Mouse (Mus musculus) kidney, postnatal 36 days (tissue): ENCODE data around the gene Cdh11.
"Not testable (repeated sequence)": the region's sequence is repeated elsewhere in the genome, so short reads cannot be mapped to it uniquely, and the experiment has no call there.

Experiments used
- DNase-seq, 2 experiments: peaks; one replicate each; pipeline ENCODE4 v3.0.0; 2021 to 2022; ENCODE audit warnings: mixed read lengths in 2 of 2

Cdh11 gene

GRCm38 (mm10) chr8:102705376-102705905 lies 80.0 kb downstream of the Cdh11 start:
- no peak for DNase-seq

- no peak for DNase-seq
These were observed 85.2 kb downstream of the Cdh11 start for GRCm38 (mm10) chr8:102700245-102700644.

DNA sequence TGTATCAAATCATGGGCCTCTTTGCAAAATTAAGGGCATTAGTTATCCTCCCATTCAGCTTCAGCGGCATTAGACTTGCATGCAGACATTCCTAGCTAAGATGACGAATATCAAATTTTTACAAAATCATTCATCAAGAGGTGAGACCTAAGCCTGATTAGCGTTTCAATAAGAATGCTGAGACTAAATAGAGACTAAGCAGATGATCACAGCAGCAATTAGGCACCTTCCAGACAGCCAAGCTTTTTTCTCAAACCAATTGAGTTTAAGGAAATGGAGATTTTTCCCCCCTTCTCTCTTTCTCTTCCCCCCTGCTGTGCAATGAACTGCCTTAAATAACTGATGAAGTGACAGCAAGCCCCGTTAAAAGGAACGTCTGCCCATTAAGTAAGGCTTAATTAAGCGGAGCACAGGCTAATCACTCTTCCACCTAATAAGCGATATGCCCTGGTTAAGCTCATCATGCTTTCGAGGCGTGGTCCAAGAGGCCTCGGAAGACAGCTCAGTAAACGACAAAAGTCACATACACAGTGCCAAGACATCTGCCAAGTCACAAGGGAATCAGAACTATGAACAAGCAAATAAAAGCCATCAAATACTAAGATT lies 87.1 kb downstream of the Cdh11 start:
- DNase-seq: no peak

- no peak for DNase-seq
These were observed 92.0 kb downstream of the Cdh11 start for GRCm38 (mm10) chr8:102693465-102693864.

- not testable (repeated sequence) for DNase-seq
These were observed 100.0 kb downstream of the Cdh11 start for GRCm38 (mm10) chr8:102685491-102685890.

- no peak for DNase-seq
These were observed 100.4 kb downstream of the Cdh11 start for GRCm38 (mm10) chr8:102685023-102685422.

DNA sequence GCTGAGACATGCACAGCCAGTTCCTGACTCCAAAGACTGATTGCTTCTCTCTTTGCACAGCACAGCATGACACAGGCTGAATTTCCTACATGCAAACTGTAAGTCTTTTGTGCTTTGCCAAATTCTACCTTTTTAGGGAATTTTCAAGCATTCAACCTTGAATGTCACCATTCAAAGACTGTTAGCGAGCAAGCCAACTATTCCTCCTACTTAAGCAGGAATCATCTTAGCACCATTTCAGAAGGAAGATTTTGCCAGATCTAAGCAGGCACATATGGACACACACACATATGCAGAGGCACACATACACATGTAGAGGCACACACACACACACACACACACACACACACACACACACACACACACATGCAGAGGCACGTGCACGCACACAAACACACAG lies 108.3 kb downstream of the Cdh11 start:
- DNase-seq: no peak

DNA sequence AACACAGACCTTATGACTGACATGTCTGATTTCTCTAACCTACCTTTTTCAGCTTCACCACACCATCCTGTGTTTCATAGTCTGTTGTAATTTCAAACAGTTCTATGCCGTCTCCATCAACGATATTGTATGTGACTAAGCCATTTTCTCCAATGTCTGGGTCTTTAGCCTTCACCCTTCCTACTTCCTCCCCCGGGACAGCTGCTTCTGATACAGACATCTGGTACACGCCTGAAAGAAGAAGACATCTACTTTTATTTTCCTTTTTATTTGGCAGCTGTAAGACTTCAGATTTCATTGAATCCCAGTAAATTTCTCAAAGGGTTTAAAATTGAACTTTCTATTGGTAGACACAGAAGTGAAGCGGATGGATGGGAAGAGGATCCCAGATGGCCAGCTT lies 120.9 kb downstream of the Cdh11 start:
- not testable (repeated sequence) for DNase-seq

DNA sequence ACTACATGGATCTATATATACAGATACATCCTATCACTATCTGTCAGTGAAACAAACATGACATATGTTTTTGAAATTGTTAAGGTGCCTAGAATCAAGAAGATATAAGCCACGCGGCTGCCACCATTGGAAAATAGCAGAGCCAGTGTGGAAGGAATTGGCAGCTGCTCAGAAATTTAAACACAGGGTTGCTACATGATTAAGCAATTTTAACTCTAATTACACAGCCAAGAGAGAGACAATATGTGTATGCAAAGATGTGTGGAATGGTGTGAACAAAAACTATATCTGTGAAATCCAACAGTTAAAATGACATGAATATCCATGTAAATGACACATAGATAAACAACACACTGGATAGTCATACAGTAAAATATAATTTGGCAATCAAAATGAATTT lies 128.9 kb downstream of the Cdh11 start:
- no peak for DNase-seq

DNA sequence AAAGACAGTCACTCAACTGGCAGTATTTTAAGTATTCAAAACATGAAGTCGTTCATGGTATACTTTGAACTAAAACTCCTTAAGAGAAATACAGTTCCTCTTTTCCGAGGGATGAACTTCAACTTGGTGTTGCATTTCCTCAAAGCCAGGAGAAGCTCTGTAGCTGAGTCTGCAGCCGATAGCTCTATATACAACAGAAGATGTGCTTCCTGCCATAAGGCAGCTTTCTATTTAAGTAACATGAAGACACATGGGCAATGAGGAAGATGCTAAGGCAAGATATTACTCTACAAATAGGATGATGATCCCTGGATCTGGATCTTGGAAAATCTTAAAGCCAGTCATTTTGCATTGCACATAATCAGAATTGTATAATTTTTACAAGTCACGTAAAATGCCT lies 133.5 kb downstream of the Cdh11 start:
- no peak for DNase-seq

DNA sequence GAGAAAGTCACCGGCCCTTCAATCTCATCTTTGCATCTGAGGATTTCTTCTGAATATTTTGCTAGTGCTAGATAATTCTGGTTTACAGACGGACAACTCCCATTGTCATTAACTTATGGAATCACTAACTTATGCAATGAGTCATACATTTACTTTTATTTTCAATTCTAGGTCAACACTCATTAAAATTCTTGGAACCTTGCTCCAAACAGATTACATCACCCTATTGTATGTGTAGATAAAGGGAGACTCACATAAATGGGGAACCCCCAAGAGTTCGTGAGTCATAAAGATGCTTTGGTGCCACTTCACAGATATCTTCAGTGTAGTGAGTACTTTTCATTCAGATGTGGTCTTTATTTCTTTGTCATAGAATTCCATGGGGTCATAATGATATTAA lies 158.3 kb downstream of the Cdh11 start:
- no peak for DNase-seq

DNA sequence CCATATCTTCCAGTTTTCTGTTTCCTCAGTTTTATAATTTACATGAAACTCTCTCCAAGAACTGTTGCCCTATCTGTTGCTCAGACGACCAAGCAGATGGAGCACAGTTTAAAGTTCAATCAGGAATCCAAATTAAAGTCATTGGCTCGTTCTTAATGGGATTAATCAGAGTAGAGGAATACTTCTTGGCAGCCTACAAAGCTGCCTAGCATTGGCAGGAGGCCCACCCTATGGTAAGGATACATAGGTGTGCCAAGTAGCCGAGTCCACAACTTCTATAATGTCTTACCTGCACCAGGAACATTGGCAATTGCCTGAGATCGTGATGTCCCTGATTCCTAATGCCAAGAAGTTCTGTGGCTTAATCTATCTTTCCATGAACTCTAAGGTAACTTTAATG lies 173.3 kb downstream of the Cdh11 start:
- no peak for DNase-seq

GRCm38 (mm10) chr8:102601327-102601726 lies 184.1 kb downstream of the Cdh11 start:
- DNase-seq: no peak

DNA sequence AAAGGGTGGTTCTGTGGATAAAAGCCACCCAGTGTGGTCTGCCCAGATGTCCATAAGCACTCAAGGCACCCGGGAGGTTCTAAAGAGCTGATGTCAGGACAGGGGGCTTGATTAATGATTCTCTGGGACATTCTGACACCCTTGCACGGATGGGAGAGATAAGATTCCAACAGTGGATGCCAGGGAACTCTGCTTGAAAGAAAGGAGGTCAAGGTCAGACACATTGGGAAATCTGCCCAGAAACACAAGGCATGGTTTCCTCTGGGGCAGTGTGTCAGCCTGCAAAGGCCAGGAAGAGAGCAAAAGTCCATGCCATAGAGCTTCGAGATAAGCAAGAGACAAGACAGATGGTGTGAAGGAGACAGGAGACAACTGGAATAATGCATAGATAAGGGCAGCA lies 188.9 kb downstream of the Cdh11 start:
- DNase-seq: peak; percentile 61 to 63

DNA sequence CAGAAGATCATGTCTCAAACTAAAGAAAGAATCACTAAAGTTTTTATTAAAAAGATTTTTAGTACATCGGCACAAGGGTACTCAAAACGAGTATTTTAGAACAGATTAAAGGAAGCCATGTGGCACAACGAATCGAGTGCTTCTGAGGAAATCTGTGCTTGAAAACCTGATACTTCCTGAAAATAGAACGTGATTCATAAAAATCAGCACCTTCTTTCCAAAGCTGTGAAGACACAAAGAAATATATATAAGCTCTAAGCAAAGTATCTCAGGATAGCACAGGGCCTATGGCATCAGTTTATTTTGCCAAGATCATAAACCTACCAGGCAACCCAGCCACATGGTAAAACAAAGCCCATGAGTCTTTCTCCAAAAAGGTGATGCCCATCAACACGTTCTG lies 191.5 kb downstream of the Cdh11 start:
- no peak for DNase-seq
